Mouse (Mus musculus) embryonic stem cell, embryonic (primary cell): ENCODE measurements around the gene Tmem86a.
"Not testable (repeated sequence)": the region's sequence is repeated elsewhere in the genome, so short reads cannot be mapped to it uniquely, and the experiment has no call there.

Experiments used
- CTCF ChIA-PET, 4 experiments: fragments of 300-600 bp in 2 of 4; fragments of 350-600 bp in 2 of 4; sonication (Branson Sonifier 250); formaldehyde crosslinking; loops; one replicate each; lab custom pipeline; 2022; ENCODE audit warnings: inconsistent platforms in 2 of 4; lab: Charles Lee
- POLR2A ChIA-PET, 4 experiments: fragments of 300-600 bp in 2 of 4; fragments of 350-600 bp in 2 of 4; sonication (Branson Sonifier 250); formaldehyde crosslinking; loops; one replicate each; lab custom pipeline; 2022; ENCODE audit warnings: antibody characterized with exemption in 4 of 4, inconsistent platforms in 1 of 4; lab: Charles Lee

Gene Tmem86a

GRCm38 (mm10) chr7:47020956-47021355 lies 29.4 kb upstream of the Tmem86a start:
- ChIA-PET CTCF (no interaction called here), POLR2A (no interaction called here)

- CTCF ChIA-PET, result interaction anchor here in 2 of 4 experiments (0.7 to 1.3 kb wide), 6 partner anchors 25 to 163 kb away, joined by 3 to 4 read pairs (median 3); no protein-coding TSS in a partner anchor
- POLR2A ChIA-PET, result interaction anchor here in 3 of 4 experiments (0.5 to 1.5 kb wide), 5 partner anchors 64 to 171 kb away, joined by 3 to 9 read pairs (median 3); no protein-coding TSS in a partner anchor
Observed at GRCm38 (mm10) chr7:47022482-47022881, 27.9 kb upstream of the Tmem86a start.

GRCm38 (mm10) chr7:47023530-47023929 lies 26.9 kb upstream of the Tmem86a start:
- ChIA-PET POLR2A (interaction anchor here in 1 of 4 experiments (1.3 to 1.5 kb wide), 2 partner anchors 65 to 122 kb away, joined by 3 read pairs; no protein-coding TSS in a partner anchor), CTCF (interaction anchor here (0.6 to 1.3 kb wide), 10 partner anchors 48 to 338 kb away, joined by 3 to 8 read pairs (median 3); no protein-coding TSS in a partner anchor)

DNA sequence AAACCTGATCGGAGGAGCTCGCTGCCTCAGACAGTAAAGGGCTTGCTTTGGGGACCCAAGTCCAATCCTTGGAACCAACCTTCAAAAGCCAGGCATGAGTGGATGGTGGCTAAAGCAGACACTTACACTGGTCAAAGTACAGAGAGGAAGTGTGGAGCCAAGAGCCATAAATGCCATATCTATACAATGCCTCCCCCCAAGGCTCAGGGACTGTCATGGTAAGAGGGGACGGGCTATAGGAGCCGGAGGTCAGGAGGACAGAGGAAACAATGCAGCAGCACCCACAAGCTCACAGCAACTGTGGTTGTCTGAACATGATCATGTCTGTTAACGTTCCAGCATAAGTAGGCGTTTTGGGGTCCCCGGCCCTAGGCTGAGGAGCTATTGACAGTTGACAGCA lies 25.9 kb upstream of the Tmem86a start:
- CTCF ChIA-PET, result interaction anchor here in 1 of 4 experiments (0.6 to 0.8 kb wide), 2 partner anchors 126 to 196 kb away, joined by 7 to 8 read pairs; no protein-coding TSS in a partner anchor
- POLR2A ChIA-PET, result no interaction called here

- POLR2A ChIA-PET, result no interaction called here
- CTCF ChIA-PET, result no interaction called here
Observed at GRCm38 (mm10) chr7:47025429-47025828, 25.0 kb upstream of the Tmem86a start.

DNA sequence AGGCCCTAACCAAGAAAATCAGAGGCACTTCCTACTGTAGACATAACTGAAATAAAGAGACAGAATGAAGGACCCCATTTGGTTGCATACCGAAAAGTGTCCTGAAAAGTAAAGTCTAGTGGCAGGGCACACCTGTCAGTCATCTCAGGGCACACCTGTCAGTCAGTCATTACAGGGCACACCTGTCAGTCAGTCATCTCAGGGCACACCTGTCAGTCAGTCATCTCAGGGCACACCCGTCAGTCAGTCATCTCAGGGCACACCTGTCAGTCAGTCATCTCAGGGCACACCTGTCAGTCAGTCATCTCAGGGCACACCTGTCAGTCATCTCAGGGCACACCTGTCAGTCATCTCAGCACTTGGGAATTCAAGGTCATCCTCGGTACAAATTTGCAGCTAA lies 23.5 kb upstream of the Tmem86a start:
- CTCF ChIA-PET, result interaction anchor here in 1 of 4 experiments (0.6 kb wide), 1 partner anchor 98 kb away, joined by 3 read pairs; no protein-coding TSS in a partner anchor
- POLR2A ChIA-PET, result not testable (repeated sequence)

DNA sequence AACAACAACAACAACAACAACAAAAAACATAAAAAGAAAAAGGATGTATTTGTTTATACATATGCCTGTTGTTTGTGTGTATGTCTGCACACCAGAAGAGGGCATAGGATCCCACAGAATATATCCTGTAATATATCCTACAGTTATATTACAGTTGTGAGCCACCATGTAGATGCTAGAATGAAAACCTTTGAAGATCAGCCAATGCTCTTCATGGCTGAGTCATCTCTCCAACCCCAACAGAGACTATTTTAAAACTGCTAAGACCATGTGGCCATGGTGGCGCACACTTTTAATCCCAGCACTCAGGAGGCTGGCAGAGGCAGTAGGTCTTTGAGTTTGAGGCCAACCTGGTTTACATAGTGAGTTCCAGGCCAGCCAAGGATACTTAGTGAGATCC lies 22.9 kb upstream of the Tmem86a start:
- ChIA-PET CTCF (no interaction called here), POLR2A (no interaction called here)

DNA sequence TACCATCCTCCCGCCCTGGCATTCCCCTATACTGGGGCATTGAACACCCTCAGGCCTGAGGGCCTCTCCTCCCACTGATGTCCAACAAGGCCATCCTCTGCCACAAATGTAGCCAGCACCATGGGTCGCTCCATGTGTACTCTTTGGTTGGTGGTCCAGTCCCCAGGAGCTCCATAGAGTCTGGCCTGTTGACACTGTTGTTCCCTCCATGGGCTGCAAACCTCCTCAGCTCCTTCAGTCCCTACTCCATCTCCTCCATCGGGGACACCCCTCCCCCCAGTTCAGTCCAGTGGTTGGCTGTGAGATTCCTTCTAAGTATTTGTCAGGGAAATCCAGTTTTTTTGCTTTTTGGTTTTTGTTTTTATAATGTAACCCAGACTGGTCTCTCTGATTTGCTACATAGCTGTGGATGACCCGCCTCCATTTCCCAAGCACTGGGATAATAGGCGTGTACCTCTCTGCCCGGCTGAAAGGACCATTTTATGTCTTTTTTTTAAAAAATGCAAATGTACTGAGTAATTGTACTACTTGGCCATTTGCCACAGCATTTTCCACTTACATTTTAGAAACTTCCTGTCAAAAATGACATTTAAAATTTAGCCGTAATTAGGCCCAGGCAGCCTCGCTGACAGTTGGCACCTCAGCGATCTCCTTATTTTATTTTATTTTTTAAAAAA lies 19.7 kb upstream of the Tmem86a start:
- CTCF ChIA-PET, result no interaction called here
- POLR2A ChIA-PET, result no interaction called here

- CTCF ChIA-PET, result no interaction called here
- POLR2A ChIA-PET, result no interaction called here
Observed at GRCm38 (mm10) chr7:47031371-47031770, 19.0 kb upstream of the Tmem86a start.

GRCm38 (mm10) chr7:47034785-47035384 lies 15.5 kb upstream of the Tmem86a start:
- ChIA-PET POLR2A (no interaction called here), CTCF (interaction anchor here in 1 of 4 experiments (0.7 kb wide), 1 partner anchor 111 kb away, joined by 3 read pairs; no protein-coding TSS in a partner anchor)

- CTCF ChIA-PET, result interaction anchor here in 1 of 4 experiments (1.0 kb wide), 1 partner anchor 42 kb away, joined by 3 read pairs; no protein-coding TSS in a partner anchor
- POLR2A ChIA-PET, result no interaction called here
Observed at GRCm38 (mm10) chr7:47035426-47035825, 15.0 kb upstream of the Tmem86a start.

DNA sequence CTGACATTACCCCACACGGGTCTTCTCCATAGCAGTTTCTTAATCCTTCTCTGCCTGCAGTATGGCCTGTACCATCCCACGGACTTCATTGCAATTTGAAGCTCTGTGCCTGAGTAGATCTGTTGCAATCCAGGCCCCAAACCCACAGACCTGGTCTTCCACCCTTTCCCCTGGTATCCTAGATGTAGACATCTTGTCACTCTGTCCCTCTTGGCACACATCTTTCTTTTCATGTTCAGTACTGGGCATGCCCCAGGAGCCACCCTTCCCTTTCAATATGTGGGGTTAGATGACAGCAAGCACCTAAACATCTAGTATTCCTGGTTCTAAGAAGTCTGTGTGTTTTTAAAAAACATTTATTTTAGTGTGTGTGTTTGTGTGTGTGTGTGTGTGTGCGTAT lies 8.7 kb upstream of the Tmem86a start:
- CTCF ChIA-PET, result no interaction called here
- POLR2A ChIA-PET, result no interaction called here

DNA sequence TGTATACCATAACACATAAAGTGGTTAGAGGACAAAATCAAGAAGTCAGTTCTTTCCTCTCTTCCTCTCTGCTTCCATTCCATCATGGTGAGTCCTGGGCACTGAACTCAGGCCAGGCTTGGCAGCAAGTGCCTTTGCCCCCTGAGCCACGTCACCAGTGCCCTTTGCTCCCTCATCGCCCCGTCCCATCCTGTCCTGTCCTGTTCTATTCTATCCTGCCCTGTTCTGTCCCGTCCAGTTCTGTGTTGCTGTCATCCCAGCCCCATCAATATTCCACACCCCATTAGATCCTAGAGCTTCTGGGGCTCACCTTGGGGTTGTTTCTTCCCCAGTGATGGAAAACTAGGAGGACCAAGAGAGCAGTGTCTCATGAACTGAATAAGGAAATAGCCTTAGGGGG lies 8.3 kb upstream of the Tmem86a start:
- ChIA-PET POLR2A (no interaction called here), CTCF (no interaction called here)

DNA sequence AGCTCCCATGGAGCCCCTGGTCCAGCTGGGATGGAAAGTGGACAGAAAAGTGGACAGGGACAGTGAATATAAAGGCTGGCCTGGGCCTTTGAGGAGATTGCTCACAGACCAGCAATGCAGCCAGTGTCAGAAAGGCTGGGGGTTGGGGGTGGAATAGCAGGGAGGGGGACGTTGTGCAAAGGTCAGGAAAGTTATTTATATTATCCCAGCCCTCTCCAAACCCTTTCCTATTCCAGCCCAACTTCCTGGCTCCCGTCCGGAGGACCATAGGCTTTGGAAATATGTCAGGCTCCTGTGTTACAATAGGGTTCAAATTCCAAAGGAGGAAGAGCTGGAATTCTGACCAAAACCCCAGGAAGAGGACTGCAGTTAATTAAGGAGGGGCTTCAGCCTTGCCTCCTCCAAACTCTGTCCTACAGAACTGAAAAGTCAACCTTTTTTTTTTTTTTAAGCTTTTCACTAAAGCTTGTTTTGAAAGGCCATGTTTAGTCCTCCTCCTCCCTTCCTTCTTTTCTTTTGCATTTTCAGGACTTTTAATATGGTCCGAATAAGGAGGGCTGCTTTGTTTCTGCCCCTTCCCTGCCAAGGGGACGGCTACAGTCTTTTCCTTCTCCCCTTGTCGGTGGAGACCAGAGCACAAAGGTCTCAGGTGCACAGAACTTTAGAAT lies 7.4 kb upstream of the Tmem86a start:
- ChIA-PET CTCF (interaction anchor here in 2 of 4 experiments (0.6 to 0.7 kb wide), 2 partner anchors 13 to 650 kb away, joined by 3 to 4 read pairs; no protein-coding TSS in a partner anchor), POLR2A (no interaction called here)

GRCm38 (mm10) chr7:47050766-47051165 lies 365 bp downstream of the Tmem86a start:
- CTCF ChIA-PET, result interaction anchor here (0.6 to 1.9 kb wide), 5 partner anchors 26 to 28 kb away, joined by 3 to 7 read pairs (median 3); no protein-coding TSS in a partner anchor
- POLR2A ChIA-PET, result interaction anchor here in 3 of 4 experiments (0.5 to 1.8 kb wide), 5 partner anchors 23 to 1250 kb away, joined by 3 to 7 read pairs (median 4); partner anchors contain the start of genes Spty2d1 (in 1 of the 3) and Uevld (in 1 of the 3)

DNA sequence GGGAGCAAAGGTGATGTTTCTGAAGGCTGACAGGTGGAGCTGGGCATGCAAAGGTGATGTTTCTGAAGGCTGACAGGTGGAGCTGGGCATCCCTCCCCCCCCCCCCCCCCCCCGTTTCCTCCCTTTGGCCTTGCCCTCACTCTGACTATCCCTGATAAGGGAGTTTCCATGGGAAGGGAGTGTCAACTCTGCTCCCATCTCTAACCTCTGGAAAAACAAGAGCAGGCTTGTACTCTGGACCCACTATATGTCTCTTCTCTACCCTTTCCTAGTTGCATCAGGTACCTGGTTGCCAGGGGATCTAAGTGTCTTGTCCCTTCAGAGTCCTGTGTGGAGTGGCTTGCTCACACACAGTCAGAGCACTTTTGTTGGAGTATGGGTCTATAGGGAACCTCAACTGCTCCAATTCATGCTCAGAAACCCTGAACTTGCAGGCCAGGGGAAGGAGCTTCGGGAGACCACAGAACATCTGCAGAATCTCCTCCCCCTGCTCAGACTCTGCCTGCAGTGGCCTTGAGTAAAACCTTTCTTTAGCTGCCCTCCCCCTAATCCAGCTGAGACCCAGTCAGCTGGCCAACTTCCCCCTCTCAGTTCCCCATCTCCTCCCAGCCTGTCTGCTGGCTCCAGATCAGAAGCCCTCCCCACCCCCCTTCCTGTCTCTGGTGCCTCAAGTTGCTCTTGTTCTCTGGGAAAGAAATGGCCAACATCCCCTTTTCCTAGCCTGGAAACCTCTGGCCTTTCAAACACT lies 1.2 kb downstream of the Tmem86a start:
- ChIA-PET CTCF (interaction anchor here (0.6 to 1.9 kb wide), 4 partner anchors 25 to 26 kb away, joined by 3 to 7 read pairs (median 4); no protein-coding TSS in a partner anchor), POLR2A (interaction anchor here in 2 of 4 experiments (0.8 to 1.8 kb wide), 2 partner anchors 57 to 93 kb away, joined by 3 to 7 read pairs; partner anchors contain the start of gene Uevld (in 1 of the 2))

GRCm38 (mm10) chr7:47052276-47052675 lies 1.9 kb downstream of the Tmem86a start:
- ChIA-PET POLR2A (no interaction called here), CTCF (interaction anchor here in 3 of 4 experiments (0.6 to 1.9 kb wide), 3 partner anchors 25 kb away, joined by 3 to 7 read pairs (median 5); no protein-coding TSS in a partner anchor)

- ChIA-PET CTCF (interaction anchor here in 1 of 4 experiments (1.1 kb wide), 1 partner anchor 24 kb away, joined by 3 read pairs; no protein-coding TSS in a partner anchor), POLR2A (no interaction called here)
Observed at GRCm38 (mm10) chr7:47053287-47053686, 2.9 kb downstream of the Tmem86a start.
